Mouse (Mus musculus): ENCODE results near the gene Dsn1.

- TF ChIP-seq CTCF (IDR thresholded peaks at IDR 0.05; ENCODE audit: extremely low read depth, insufficient read depth, low read length) = no peak
- no peak for TF ChIP-seq POLR2A (IDR thresholded peaks at IDR 0.05; ENCODE audit: extremely low read depth, insufficient read depth, low read length)
These were observed 1.6 kb upstream of the Dsn1 start for GRCm38 (mm10) chr2:157008509-157008908.
